Mouse (Mus musculus) CD4-positive, CD25-positive, alpha-beta regulatory T cell (primary cell): ENCODE measurements around the gene Lag3. TPM values are rescaled to one million over a fixed set of nuclear protein-coding genes. Genes with fewer than 3 reads are reported as not detected.

ENCODE experiments used
- polyA plus RNA-seq: library from polyadenylated mRNA; unstranded; fragments of 100-300 nt; shearing (Covaris generic); gene quantifications from one replicate; pipeline ENCODE4 v1.2.1, GENCODE M21; 2017

The Lag3 gene
- polyA plus RNA-seq = 3.4 TPM

DNA sequence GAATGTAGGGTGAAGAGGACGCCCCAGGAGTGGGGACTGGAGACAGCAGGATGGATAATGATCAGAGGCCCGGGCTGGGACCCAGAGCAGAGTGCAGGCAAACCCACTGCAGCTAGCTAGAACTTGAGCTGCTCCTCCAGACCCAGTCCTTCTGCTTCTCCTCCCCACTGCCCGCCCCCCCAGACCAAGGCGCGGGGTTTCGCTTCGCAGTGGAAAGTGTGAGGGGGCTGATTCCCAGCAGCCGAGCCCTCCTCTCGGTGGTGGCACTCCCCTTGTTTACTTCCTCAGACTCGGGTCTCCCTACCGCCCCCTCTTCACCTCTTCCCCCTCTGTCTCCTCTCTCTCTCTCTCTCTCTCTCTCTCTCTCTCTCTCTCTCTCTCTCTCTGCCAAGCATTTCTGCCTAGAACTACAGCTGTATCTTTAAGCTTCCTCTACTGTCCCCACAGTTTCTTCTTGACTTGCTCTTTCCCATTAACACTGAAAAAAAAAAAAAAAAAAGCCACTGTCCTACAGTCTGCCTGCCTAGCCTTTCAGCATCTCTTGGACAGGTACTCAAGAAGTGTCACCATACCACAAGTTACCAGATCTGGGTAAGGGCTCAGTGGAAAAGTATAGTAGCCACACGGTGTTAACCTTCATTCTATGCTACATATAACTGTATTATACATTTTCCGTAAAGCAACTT lies at the start of gene Lag3:
Gene Lag3, minus strand, starts transcription at position 173 of the 686 bp plus-strand sequence.

DNA sequence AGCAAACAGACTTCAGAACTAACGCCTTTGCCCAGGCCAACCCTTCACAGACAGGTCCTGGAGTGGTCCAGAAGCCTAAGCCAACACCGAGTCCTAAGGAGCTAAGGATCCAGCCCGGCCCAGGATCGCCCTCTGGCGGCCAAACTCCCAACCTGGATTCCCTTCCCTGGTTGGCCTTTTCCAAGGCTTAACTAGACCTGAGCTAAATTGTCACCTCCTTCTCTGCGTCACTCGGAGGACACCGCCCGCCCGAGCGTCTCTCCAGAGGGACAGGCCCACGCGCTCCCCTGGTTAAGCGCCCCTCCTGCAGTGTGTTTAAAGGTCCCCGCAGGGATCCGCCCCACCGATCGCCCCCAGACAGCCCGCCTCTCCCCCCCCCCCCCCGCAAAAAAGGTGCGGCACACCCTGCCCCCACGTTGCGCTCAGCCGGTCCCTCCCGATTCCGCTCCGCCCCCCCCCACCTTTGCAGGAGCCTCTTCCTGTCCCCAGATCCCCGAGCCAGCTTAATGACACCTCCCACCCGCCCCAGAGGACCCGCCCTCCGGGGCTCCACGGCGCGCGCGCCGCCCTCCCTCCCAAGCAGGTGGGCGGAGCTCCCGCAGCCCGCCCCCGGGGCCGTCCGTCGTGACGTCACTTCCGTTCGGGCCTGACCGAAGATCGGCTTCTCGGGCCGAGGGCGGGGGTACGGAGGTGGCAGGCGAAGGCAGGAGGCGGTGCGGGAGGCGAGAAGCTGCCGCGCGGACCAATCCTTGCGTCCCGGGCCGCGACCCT lies 19.4 kb upstream of the Lag3 start, which contains the start of gene Mlf2:
Gene Mlf2, plus strand, starts transcription at position 633 of the 771 bp plus-strand sequence.

DNA sequence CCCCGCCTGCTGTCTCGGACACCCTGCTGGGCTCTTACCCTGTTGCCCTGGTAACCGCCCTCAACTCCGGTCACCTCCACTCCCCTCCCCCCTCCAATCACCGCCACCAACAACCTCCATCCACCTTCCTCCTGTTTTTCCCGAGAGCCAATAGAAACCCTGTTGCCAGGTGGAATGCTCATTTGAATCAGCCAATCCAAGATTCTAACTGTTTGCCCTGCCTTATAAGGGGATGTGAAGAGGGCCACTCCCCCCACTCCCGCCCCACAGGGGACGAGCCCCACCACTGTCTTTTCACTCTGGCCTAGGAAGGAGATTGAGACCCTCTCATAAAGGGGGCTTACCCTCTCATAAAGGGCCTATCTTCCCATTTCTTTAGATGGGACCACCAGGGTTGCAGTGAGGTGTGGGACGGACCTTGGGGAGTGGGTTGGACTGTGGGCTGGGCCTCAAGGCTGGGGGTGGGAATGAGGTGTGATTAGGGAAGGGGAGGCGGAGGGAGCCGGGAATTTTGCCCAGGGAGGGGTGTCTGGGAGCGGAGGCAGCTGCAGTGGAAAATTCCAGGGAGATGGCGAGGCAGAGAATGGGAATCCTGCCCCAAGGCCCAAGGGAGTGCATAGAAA lies 8.3 kb upstream of the Lag3 start, which contains the start of gene Ptms:
Gene Ptms, minus strand, starts transcription at position 409 of the 623 bp plus-strand sequence.

DNA sequence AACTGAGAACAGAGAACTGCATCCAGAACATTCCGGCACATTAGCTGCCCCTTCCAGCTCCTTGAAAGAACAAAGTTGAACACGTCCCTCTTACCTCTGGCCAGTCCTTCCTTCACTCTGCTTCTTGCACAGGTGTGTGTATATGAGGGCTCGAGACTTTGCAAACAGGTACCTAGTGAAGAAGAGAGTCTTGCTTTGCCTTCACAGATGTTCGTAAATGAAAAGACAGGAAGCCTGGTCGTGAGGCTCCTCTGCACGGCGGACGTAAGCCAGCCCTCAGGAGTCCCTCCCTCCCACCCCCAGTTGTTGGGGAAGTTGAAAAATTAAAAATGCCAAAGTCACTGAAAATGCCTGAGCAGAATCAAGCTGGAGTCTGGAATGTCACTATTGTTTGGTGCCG lies 23.5 kb downstream of the Lag3 start, which contains the start of gene Cd4:
Gene Cd4, minus strand, starts transcription at position 236 of the 400 bp plus-strand sequence.

DNA sequence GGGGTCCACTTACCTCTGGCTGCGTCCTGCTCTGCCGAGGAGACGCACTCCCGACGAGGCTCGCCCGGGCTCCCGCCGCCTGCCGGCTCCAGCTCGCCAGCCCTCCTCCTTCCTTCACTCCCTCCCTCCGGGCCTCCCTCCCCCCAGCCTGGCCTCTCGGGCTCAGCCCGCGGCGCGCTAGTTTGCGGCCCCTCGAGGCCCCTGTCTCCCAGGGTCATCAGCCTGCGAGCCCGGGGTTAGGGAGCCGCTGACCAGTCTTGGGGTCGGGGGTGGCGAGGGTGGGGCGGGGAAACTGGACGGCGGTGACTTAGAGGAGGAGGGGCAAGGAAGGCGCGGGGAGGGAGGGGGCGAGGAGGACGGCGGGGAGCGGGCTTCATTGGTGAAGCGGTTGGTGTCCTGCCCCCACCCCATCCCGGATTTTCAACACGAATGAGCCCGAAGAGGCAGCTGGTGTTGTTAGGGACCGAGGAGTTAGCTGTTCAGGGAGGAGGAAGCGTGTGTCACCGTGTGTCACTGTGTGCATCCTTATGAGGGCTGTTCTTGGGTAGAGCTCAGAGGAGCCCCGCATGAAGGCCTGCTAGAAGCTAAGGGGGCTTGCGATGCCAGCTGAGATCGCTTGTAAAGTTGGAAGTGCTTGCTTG lies 47.7 kb downstream of the Lag3 start, which contains the start of gene Gpr162:
Gene Gpr162, minus strand, starts transcription at position 326 of the 641 bp plus-strand sequence.

DNA sequence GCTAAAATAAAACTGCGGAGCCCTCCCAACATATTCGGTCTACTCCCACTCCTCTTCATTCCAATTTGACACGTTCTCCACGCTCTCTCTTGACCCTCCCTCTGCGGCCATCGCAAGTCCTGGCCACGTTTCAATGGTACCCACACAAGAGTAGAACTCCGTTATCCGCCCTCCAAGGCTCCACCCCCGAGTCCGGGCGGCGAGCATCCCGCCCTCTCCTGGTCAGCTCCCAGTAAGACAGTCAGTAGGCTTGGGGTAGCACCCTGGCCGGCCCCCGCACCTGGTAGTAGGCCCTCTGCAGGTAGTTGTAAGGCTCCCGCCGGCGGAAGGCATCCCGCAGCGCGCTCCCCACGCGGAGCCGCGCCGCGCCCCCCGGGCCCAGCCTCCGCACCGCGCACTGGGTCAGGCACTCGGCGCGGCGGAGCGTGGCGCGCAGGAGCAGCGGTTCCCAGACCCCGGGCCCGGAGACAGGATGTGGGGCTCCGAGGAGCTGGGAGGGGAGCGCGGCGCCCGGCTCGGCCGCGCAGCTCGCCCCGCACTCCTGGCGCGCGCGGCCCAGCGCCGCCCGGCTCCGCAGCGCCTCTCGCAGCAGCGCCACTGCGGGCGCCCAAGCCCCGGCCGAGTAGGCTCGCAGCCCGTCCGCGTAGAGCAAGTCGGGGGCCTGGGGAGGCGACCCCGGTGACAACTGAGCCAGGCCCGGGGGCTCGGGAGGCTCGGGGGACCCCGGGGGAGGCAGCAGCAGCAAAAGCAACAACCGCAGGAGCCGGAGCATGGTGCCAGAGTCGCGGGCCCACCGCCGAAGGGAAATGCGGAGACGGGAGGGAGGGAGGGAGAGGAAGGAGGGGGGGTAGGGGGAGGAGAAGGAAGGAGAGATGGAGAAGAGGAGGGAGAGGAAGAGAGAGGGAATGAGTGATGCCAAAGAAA lies 54.3 kb downstream of the Lag3 start, which contains the start of gene P3h3:
Gene P3h3, minus strand, starts transcription at position 837 of the 924 bp plus-strand sequence.

Other genes with a start within 250 kb of the Lag3 start
- 58.1 TPM for gene Lpcat3, start 248.7 kb downstream of the Lag3 start, polyA plus RNA-seq
- gene Emg1, start 199.5 kb downstream of the Lag3 start, polyA plus RNA-seq = 298 TPM
- 218 TPM for gene Phb2, start 199.4 kb downstream of the Lag3 start, polyA plus RNA-seq
- gene Ptpn6, start 173.0 kb downstream of the Lag3 start, polyA plus RNA-seq = 385 TPM
- 417 TPM for gene Grcc10, start 170.3 kb downstream of the Lag3 start, polyA plus RNA-seq
- gene Gm45234, start 155.7 kb downstream of the Lag3 start, polyA plus RNA-seq = not detected
- gene Atn1, start 155.2 kb downstream of the Lag3 start, polyA plus RNA-seq = 7.2 TPM
- gene Eno2, start 142.0 kb downstream of the Lag3 start, polyA plus RNA-seq = 6.6 TPM
- 1.3 TPM for gene Lrrc23, start 132.0 kb downstream of the Lag3 start, polyA plus RNA-seq
- 2.7 TPM for gene Spsb2, start 103.0 kb downstream of the Lag3 start, polyA plus RNA-seq
- 94.6 TPM for gene Tpi1, start 97.4 kb downstream of the Lag3 start, polyA plus RNA-seq
- 116 TPM for gene Usp5, start 82.2 kb downstream of the Lag3 start, polyA plus RNA-seq
- 6.9 TPM for gene Cdca3, start 82.2 kb downstream of the Lag3 start, polyA plus RNA-seq
- gene Gnb3, start 71.4 kb downstream of the Lag3 start, polyA plus RNA-seq = not detected
- 0.20 TPM for gene P3h3, start 54.0 kb downstream of the Lag3 start, polyA plus RNA-seq
- 0.38 TPM for gene Gpr162, start 47.7 kb downstream of the Lag3 start, polyA plus RNA-seq
- gene Cd4, start 23.5 kb downstream of the Lag3 start, polyA plus RNA-seq = 401 TPM
- 36.6 TPM for gene Ptms, start 8.4 kb upstream of the Lag3 start, polyA plus RNA-seq
- 200 TPM for gene Mlf2, start 19.7 kb upstream of the Lag3 start, polyA plus RNA-seq
- gene Cops7a, start 53.8 kb upstream of the Lag3 start, polyA plus RNA-seq = 84.6 TPM
- 0.48 TPM for gene Pianp, start 85.0 kb upstream of the Lag3 start, polyA plus RNA-seq
- gene Zfp384, start 97.4 kb upstream of the Lag3 start, polyA plus RNA-seq = 73.2 TPM
- 98.8 TPM for gene Ing4, start 128.1 kb upstream of the Lag3 start, polyA plus RNA-seq
- 18.6 TPM for gene Acrbp, start 138.0 kb upstream of the Lag3 start, polyA plus RNA-seq
- 22.7 TPM for gene Lpar5, start 156.2 kb upstream of the Lag3 start, polyA plus RNA-seq
- 61.1 TPM for gene Chd4, start 184.3 kb upstream of the Lag3 start, polyA plus RNA-seq
- 54.0 TPM for gene Nop2, start 220.2 kb upstream of the Lag3 start, polyA plus RNA-seq
- 24.0 TPM for gene Iffo1, start 233.5 kb upstream of the Lag3 start, polyA plus RNA-seq